Mouse (Mus musculus) layer of hippocampus, postnatal 14 days (tissue): ENCODE data around the gene Eps8l3. TPM values are rescaled to one million over a fixed set of nuclear protein-coding genes. Genes with fewer than 3 reads are reported as not detected.

Experiments
- DNase-seq, 2 experiments: peaks; one replicate each; pipeline ENCODE4 v3.0.0; 2021 to 2022; ENCODE audit warnings: low spot score in 2 of 2, mixed read lengths in 1 of 2
- total RNA-seq, 2 experiments: library from RNA; stranded (reverse); gene quantifications; 2 replicates each; pipeline ENCODE4 v1.2.3; 2021

The Eps8l3 gene
- total RNA-seq, 2 experiments from 2014 or later = not detected

- no peak for DNase-seq
Measured at GRCm38 (mm10) chr3:107895194-107895719, 18.2 kb downstream of the Eps8l3 start.

DNA sequence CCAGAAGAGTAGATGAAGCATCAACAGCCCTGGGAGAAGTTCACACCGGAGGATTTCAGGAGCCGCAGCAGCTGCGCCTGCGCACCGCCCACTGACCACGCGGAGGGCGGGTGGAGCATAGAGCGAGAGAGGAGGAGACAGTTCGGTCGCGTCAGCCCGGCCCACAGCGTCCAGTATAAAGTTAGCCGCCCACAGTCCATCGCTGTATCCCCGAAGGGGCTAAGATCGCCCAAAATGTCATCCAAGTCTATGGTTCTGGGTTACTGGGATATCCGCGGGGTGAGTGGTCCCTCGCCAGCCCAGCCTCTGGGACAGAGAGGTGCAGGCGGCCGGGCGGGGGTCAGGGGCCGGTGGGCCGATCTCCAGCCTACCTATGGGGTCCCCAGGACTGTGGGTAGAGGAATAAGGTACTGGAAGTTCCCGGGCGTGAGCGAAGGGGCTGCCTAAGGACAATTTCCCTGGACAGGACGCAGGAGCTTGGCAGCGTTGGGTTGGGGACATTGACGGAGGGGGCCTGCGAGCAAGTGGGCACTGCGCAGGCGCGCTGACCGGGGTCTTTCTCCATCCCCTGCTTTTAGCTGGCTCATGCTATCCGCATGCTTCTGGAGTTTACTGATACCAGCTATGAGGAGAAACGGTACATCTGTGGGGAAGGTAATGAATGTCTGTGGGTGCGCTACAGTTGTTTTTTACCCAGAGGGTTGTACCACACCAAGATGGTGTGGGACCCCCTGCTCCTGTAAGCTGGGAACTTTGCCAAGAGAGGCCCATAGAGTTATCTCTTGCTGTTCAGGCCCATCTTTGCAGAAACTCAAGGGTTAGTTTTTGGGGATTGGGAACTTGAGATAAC is 18.9 kb downstream of the Eps8l3 start, which contains the start of gene Gstm5:
Gene Gstm5 (plus strand): TSS at position 102 of the 850 bp plus-strand sequence.
- DNase-seq = peak; percentile 81 to 86

- no peak for DNase-seq
Measured at GRCm38 (mm10) chr3:107898691-107899090, 21.7 kb downstream of the Eps8l3 start.

DNA sequence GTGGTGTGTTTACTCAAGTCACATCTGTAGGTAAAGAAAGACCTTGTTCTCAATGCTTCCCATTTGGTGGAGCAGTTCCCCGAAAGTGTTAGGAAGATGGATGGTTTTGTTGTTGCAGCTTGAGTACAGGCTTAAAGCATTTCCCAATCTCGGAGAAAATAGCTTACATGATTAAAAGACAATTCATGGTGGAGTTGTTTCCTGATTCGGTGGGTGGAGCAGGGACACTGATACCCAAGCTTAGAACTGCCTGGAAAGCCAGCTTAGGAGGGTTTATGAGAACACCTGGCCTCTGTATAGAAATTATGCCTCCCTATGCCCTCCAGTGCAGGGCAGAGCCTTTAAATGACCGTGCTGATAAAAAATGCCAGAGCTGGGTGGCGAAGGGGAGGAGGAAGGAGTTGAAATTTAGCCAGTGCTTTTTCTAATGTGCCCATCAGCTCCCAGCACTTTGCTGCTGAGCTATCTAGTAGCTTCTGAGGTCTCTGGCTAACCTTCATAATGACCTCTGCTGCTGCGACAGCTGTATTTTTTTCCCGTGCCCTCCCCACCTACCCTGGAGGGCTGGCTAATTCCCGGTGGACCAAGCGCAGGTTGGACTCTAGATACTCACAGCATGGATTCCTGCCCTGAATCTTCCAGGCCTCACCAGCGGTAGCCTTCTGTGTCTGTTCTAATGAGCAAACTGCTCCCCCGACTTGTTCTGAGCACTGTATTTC is 24.1 kb downstream of the Eps8l3 start:
- DNase-seq = no peak

GRCm38 (mm10) chr3:107905942-107906341 is 28.9 kb downstream of the Eps8l3 start:
- DNase-seq = no peak

GRCm38 (mm10) chr3:107916674-107917073 is 39.6 kb downstream of the Eps8l3 start:
- no peak for DNase-seq

GRCm38 (mm10) chr3:107917097-107917496 is 40.1 kb downstream of the Eps8l3 start:
- no peak for DNase-seq

GRCm38 (mm10) chr3:107917783-107918408 is 40.9 kb downstream of the Eps8l3 start:
- DNase-seq = peak; percentile 62 to 85

GRCm38 (mm10) chr3:107920348-107920747 is 43.3 kb downstream of the Eps8l3 start:
- DNase-seq = no peak

GRCm38 (mm10) chr3:107925335-107925734 is 48.3 kb downstream of the Eps8l3 start:
- DNase-seq = no peak

- DNase-seq = no peak
Measured at GRCm38 (mm10) chr3:107927841-107928240, 50.8 kb downstream of the Eps8l3 start.

DNA sequence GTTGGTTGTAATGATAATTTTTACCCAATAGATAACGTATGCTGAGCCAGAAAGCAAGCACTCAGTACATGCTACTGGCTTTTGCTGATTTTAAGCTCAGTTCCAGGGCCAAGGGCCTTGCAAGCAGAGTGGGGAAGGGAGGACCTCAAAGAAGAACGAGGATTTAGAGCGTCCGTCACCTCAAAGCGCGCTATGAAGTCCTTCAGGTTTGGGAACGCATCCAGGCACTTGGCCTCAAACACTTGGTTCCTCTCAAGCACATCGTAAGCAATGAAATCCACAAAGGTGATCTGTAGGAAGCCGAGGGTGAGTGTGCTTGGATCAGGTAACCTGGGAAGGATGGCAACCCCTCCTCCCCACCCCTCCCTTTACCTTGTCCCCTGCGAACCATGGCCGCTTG is 51.7 kb downstream of the Eps8l3 start:
- no peak for DNase-seq

GRCm38 (mm10) chr3:107929243-107929642 is 52.2 kb downstream of the Eps8l3 start:
- DNase-seq = no peak

DNA sequence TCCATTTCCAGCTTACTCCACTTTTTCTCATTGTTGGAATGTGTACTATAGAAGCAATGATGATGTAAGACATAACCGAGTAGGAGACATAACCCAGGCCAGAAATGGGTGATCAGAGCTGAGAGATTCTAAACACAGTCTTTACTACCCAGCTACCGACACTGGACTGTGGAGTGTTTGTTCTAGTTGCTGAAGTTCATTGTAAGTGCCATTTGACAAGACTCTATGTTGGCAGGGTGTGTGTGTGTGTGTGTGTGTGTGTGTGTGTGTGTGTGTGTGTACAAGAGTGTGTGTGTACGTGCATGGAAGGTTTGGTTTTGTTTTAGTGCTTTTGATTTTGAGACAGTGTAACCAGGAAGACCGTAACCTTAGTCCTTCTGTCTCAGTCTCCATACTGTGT is 52.7 kb downstream of the Eps8l3 start:
- no peak for DNase-seq

- DNase-seq = no peak
Measured at GRCm38 (mm10) chr3:107931134-107931533, 54.1 kb downstream of the Eps8l3 start.

- peak; percentile 98 to 99 for DNase-seq
Measured at GRCm38 (mm10) chr3:107931670-107932069, 54.6 kb downstream of the Eps8l3 start, which contains the start of gene Gstm7. Gstm7 (minus strand) TSS chr3:107931817.

- no peak for DNase-seq
Measured at GRCm38 (mm10) chr3:107932128-107932527, 55.1 kb downstream of the Eps8l3 start.

- no peak for DNase-seq
Measured at GRCm38 (mm10) chr3:107935268-107935667, 58.2 kb downstream of the Eps8l3 start.

DNA sequence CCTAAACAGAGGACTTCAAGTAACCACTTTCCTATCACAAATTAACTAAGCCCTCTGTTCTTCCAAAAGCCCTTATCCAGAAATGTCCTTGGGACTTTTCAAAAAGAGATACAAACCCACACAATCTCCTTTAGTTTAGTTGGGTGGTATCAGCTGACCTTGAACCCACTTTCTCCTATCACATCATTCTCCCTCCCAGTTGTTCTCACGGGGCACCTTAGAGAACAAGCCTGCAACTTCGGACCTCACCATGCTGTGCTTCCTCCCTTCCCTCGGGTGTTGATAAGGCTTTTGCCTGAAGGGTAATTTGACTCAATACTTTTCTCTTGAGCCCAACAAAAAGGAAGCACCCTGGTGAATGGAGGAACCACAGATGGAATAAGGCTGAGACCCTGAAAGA is 58.9 kb downstream of the Eps8l3 start:
- DNase-seq = no peak

- peak; percentile 47 to 66 for DNase-seq
Measured at GRCm38 (mm10) chr3:107939403-107939802, 62.4 kb downstream of the Eps8l3 start.

- no peak for DNase-seq
Measured at GRCm38 (mm10) chr3:107939830-107940229, 62.8 kb downstream of the Eps8l3 start.
